Mouse (Mus musculus) ES-CJ7 (cell line): ENCODE data around the gene Defb36.

Experiments
- DNase-seq: peaks from one replicate; pipeline ENCODE4 v3.0.0; 2011; ENCODE audit warnings: low read depth, low spot score

Gene Defb36

GRCm38 (mm10) chr2:152620367-152621134 is 16.4 kb downstream of the Defb36 start:
- no peak for DNase-seq

GRCm38 (mm10) chr2:152622151-152622550 is 18.0 kb downstream of the Defb36 start:
- DNase-seq: no peak

GRCm38 (mm10) chr2:152622953-152623352 is 18.8 kb downstream of the Defb36 start, which contains the start of gene Defb25:
Defb25 (minus strand) TSS chr2:152623053.
- DNase-seq: no peak

DNA sequence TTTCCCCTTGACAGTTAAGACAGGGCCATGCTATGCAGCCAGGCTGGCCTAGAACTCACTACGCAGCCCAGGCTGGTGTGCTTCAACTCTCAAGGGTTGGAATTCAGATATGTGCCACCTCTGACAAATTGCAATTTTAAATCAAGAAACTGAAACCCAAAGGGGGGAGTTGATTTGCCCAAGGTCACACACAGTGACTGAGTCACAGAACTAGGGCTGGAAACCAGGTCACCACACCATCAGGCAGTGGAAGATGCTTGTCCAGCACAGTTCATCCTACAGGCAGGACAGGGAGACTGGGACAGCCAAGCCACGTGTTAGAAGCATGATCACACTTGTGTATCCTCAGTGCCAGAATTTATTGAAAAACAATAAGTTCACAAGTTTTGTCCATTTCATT is 20.4 kb downstream of the Defb36 start:
- DNase-seq: no peak

DNA sequence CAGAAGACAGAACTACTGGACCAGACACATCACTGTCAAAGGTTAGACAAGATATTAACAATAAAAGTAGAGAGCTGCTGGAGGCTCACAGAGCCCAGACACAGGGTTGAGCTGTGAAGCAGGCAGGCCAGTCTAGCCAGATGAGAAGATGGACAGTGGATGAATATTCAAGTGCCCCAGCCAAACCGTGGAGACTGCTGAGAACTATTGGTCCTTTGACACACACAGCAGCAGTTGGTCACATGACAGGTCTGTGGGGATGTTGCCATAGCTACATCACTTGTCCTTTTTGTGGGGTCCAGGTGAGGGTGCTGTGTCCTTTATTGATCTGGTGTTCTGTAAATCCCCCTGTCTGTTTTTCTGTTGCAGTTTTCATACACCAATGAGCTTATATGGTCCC is 21.1 kb downstream of the Defb36 start:
- DNase-seq: no peak

GRCm38 (mm10) chr2:152626774-152627591 is 22.9 kb downstream of the Defb36 start, which contains the start of gene Rem1:
Rem1 (plus strand) TSS chr2:152626951.
- DNase-seq: no peak

DNA sequence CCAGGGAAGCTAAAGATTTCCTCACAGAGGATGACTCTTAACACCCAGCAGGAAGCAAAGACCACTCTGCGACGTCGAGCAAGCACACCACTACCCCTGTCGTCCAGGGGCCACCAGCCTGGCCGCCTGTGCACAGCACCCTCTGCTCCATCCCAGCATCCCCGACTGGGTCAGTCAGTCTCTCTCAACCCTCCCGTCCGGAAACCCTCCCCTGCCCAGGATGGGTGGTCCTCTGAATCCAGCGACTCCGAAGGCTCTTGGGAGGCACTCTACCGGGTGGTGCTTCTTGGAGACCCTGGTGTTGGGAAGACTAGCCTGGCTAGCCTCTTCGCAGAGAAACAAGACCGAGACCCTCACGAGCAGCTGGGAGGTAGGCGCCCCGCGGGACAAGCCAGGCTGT is 23.9 kb downstream of the Defb36 start:
- no peak for DNase-seq

- DNase-seq: no peak
Observed at GRCm38 (mm10) chr2:152629239-152629638, 25.1 kb downstream of the Defb36 start.

DNA sequence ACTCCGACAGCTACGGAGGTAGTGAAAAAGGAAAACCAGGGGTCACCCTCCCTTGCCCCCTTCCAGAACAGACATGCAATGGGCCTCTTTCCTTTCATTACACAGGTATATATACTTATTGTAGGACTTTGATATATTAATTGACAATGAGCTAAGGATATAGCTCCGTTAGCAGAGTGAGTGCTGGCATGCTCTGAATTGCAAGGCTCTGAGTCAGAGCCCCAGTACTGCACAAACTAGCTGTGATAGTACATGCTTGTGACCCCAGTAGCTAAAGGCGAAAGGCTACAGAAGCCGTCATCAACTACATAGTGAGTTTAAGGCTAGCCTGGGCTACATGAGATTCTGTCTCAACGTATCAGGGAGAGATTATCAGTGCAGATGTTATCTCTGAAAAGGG is 25.8 kb downstream of the Defb36 start:
- no peak for DNase-seq

- DNase-seq: no peak
Observed at GRCm38 (mm10) chr2:152633334-152633733, 29.2 kb downstream of the Defb36 start.

GRCm38 (mm10) chr2:152634311-152634710 is 30.2 kb downstream of the Defb36 start:
- peak; percentile 64 for DNase-seq

- DNase-seq: no peak
Observed at GRCm38 (mm10) chr2:152636246-152637005, 32.3 kb downstream of the Defb36 start.

DNA sequence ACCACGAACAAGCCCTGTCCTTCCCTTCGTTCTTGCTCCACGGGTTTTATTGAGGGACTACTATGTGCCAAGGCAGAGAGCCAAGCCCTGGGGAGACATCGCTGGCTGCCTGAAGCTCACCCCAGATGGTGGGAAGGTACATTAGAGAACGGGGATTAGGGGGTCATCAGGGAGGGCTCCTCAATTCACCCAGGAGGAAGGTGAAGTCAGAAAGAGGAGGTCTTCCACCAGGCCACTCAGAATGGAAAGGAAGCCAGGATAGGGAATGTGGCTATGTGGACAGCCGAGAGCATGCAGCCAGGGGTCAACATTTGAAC is 32.8 kb downstream of the Defb36 start:
- DNase-seq: no peak

DNA sequence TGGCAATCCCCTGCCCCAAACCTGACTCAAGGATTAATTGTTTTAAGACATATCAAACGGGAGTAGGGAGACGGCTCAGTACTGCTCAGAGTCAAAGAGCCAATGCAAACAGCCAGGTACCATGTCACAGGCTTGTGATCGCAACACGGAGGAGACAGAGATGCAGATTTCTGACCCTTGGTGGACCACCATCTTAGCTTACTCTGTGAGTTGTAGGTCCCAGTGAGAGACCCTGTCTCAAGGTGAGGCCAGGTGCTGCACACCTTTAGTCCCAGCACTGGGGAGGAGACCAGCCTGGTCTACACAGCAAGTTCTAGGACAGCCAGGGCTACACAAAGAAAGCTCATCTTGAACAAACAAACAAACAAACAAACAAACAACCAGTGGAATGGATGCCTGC is 33.3 kb downstream of the Defb36 start:
- DNase-seq: no peak

- no peak for DNase-seq
Observed at GRCm38 (mm10) chr2:152638865-152639264, 34.7 kb downstream of the Defb36 start.

DNA sequence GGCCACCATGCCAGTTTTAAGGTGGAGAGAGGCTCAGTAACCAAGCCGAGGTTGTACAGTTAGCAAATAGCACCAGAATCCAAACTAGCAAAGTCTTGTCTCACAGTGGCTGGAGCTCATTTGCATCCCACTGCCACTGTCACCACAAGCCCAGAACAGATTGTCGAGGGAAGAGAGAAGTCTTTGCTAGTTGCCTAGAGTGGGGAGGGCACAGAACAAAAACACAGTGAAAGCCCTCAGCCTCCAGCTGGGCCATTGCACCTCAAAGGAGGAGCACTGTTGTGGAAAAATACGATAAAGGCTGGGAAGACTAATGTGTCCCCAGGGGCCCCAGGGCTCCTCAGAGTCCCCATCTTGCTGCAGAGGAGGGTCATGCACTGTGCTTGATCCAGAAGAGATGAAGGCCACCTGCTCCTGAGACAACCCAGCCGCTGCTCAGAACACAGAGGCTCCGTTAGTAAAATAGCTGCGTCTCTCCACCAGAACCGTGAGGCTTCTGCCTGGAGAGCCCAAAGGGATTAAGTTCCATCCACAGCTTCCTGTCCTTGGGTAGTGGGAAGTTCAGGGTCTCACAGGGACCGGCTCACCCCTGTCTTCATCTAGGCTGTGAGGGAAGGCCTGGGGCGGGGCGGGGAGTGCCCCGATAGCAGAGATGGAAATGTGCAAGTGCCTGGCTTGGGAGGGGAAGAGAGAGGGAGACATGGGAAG is 35.4 kb downstream of the Defb36 start:
- no peak for DNase-seq

GRCm38 (mm10) chr2:152652901-152653620 is 48.9 kb downstream of the Defb36 start:
- DNase-seq: no peak

GRCm38 (mm10) chr2:152653874-152654715 is 50.0 kb downstream of the Defb36 start:
- DNase-seq: no peak

DNA sequence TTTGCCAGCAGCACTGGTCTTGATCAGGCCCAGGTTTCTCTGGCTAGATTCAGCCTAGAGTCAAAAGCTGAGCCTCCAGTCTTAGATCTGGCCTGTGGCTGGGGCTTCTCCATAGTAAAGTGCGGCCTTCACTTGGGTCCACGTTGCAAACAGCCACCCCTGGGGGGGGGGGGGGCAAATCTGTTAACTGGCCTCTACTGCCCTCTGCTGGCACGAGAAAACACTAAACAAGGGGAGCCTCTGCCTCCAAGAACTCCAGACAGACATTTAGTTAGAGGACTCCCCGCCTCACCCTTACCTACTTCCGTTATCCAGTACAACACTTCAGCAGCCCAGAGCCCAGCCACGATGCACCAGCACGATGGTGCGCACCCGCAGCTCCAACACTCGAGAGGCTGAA is 53.3 kb downstream of the Defb36 start:
- DNase-seq: peak; percentile 62

GRCm38 (mm10) chr2:152661163-152661562 is 57.0 kb downstream of the Defb36 start:
- DNase-seq: no peak
